Mouse (Mus musculus) CH12.LX (cell line): Measurements from ENCODE around the gene Actl10.

ENCODE experiments used
- CTCF ChIP-seq, 2 experiments: IDR thresholded peaks in 1 of 2; conservative IDR thresholded peaks in 1 of 2; 2 replicates each; pipeline ENCODE4 v1.5.1; 2011 to 2012; ENCODE audit warnings: low read depth in 2 of 2, low read length in 2 of 2, improper control_type of control experiment in 1 of 2, inconsistent platforms in 1 of 2, mild to moderate bottlenecking in 1 of 2, moderate library complexity in 1 of 2
- E2F4 ChIP-seq: IDR thresholded peaks from 2 replicates; pipeline ENCODE4 v1.6.1; 2011; ENCODE audit warnings: low read depth, low read length, improper control_type of control experiment; ENCODE audit not compliant: insufficient replicate concordance
- GABPA ChIP-seq: IDR thresholded peaks from 2 replicates; pipeline ENCODE4 v1.6.1; 2012; ENCODE audit warnings: low read depth, low read length, improper control_type of control experiment, inconsistent platforms; ENCODE audit not compliant: insufficient replicate concordance
- POLR2A ChIP-seq: IDR thresholded peaks from 2 replicates; pipeline ENCODE4 v1.6.1; 2011; ENCODE audit warnings: low read depth, mild to moderate bottlenecking, improper control_type of control experiment, low read length
- SMC3 ChIP-seq: IDR thresholded peaks from 2 replicates; pipeline ENCODE4 v1.6.1; 2011; ENCODE audit warnings: low read depth, low read length, improper control_type of control experiment
- TCF12 ChIP-seq: IDR thresholded peaks from 2 replicates; pipeline ENCODE4 v1.6.1; 2014; ENCODE audit warnings: low read depth, mild to moderate bottlenecking, inconsistent platforms, low read length, improper control_type of control experiment

DNA sequence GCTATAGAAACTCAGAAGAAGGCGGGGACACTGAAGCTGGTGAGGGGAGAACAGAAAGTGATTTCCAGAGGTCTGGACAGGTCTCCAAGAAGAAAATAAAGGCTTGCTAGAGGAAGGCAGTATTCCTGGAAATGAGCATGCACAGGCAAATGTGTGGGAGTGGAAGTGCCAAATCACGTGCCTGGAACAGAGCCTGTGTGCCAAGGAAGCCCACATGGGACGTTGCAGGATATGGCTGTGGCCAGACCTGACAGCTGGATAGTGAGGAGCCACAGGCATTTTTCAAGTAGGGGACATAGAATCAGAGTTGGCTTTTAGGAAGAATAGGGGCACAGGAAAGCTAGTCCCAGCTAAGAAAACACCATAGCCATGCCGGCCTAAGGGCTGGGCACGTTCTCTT is 44.2 kb downstream of the Actl10 start:
- TF ChIP-seq POLR2A (no peak), TCF12 (no peak), CTCF (conservative IDR thresholded peaks at IDR 0.05 in 1 of 2, IDR thresholded peaks at IDR 0.05 in 1 of 2; ENCODE audit: low read depth in 2 of 2, low read length in 2 of 2) (no peak), SMC3 (no peak), E2F4 (no peak), GABPA (no peak)
